Mouse (Mus musculus): ENCODE data around the gene Arhgap18.
A peak's percentile ranks its signal among the peaks of the same experiment; 100 is the strongest.

The Arhgap18 gene

DNA sequence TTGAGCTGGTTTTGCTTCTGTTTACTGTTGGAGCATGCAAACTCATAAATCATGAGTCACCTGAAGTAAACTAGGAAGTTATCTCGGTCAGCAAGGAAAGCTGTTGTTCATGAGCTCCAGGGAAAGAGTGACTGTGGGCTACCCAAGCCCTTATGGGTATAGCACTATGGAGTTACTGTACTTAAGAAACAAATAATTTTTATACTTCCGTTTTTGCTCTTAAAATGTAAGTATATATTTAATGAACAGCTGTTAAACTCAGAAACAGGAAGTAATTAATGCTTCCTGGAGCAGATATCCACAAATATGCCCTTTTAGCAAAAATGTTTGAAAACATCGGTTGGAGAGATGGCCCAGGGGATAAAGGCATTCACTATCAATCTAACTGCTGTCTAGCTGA, 27.4 kb downstream of the Arhgap18 start:
- no peak for DNase-seq

DNA sequence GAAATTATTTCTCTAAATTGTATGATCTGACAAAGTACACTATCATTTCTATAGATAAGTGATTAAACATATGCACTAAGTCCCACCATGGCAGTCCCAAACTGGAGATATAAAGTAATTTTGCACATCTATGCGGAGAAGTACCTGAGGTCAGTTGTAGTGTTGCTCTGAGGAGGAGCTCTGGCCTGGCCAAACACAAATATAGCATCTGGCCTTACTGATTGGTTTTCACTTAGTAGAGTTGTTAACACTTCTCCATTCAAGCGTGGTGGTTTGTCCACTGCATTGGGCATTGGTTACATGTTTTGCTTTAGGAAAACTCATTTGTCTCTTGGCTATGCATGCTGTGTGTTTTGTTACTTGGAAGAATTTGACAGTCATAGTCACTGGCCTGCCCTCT, 36.5 kb downstream of the Arhgap18 start:
- DNase-seq = no peak

GRCm38 (mm10) chr10:26791810-26792209, 38.6 kb downstream of the Arhgap18 start:
- no peak for DNase-seq

- DNase-seq = no peak
These were observed 39.8 kb downstream of the Arhgap18 start for GRCm38 (mm10) chr10:26793013-26793412.

GRCm38 (mm10) chr10:26796432-26797286, 43.4 kb downstream of the Arhgap18 start:
- no peak for DNase-seq

DNA sequence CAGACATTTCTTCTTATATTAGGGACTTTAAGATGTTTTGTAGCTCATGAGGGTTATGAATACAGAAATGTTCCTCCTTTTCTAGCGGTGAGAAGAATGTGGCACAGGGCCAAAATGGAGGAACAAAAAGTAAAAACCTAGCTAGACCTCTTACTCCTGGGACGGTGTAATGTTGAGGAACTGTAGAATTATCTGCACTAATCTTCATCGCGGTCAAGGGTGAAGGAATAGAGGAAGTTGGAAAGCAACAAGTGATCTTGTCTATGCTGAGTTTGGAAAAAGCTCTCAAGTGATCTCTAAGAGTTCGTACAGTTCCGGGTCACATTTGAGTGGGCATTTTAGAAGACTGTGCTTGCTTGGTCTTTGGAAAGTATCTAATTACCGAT, 44.1 kb downstream of the Arhgap18 start:
- no peak for DNase-seq

DNA sequence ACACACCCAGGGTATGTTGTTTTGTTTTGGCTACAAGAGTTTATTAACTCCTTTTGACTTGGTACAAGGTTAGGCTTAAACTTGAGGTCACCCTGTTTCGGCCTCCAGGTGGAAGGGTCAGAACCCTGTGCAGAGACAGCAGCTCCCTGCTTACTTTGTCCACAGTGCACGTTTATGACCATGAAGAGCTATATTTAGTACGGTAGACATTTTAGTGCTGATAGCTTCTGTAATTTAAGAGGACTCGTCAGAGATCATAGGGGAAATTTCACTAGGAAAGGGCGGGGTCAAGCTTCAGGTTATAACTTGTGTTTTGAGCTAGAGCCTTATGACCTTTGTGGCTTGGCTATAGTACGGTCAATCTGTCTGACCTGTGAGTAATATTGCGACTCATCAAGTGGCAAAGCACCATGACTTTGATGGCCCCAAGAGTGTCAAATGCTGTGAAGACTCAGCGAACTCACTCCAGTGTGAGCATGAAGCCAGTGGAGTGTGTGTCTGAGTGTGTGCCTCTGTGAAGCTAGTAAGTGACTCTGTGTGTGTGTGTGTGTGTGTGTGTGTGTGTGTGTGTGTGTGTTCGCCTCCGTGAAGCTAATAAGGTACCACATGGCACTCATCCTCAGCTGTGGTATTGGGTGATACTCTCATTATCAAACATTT, 45.7 kb downstream of the Arhgap18 start:
- no peak for DNase-seq

DNA sequence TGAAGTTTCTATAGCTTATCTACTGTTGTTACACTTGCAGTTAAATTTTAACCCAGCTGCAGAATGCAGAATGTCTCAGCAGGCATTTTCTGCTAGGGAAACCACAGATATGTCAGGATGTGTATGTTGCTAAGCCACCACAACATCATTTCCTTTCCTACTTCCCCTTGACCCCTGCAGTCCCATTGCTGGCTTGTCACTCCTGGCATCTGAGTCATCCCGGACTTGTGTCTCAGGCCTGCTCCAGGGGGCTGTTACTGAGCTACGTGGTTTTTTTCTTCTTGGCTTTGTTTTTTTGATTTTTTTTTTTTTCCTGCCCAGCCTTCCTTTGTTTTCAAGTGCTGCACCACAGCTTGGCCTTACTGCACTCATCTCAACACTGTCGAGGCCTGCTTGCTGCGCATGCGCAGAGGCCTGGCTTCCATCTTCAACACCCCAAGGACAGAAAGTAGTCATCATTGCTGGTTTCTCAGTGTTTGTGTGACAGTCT, 46.4 kb downstream of the Arhgap18 start:
- DNase-seq = peak; percentile 67

GRCm38 (mm10) chr10:26804351-26804983, 51.2 kb downstream of the Arhgap18 start:
- no peak for DNase-seq

- no peak for DNase-seq
These were observed 51.8 kb downstream of the Arhgap18 start for GRCm38 (mm10) chr10:26805007-26805406.

- no peak for DNase-seq
These were observed 52.9 kb downstream of the Arhgap18 start for GRCm38 (mm10) chr10:26806092-26806491.

DNA sequence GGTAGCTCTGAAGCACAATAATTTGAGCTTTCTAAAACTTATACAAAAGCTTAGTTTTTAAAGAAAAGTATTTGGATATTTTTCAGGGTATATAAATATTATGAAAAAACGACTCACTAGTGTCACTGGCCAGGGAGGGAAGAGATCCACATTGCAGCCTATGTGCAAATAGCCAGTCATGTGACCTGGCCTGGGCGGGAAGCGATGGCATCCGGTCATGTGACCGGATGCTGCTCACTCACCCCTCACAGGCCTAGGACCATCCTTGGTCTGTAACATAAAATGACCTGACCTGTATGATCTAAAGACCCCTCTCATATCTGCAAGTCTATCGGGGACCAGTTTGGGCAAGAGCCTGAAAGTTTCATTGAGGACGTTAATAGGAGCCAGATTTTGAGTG, 56.8 kb downstream of the Arhgap18 start:
- no peak for DNase-seq

- DNase-seq = no peak
These were observed 57.6 kb downstream of the Arhgap18 start for GRCm38 (mm10) chr10:26810810-26811209.

- no peak for DNase-seq
These were observed 58.1 kb downstream of the Arhgap18 start for GRCm38 (mm10) chr10:26811342-26811741.

- no peak for DNase-seq
These were observed 62.4 kb downstream of the Arhgap18 start for GRCm38 (mm10) chr10:26815646-26816045.

- no peak for DNase-seq
These were observed 67.1 kb downstream of the Arhgap18 start for GRCm38 (mm10) chr10:26820326-26820725.

DNA sequence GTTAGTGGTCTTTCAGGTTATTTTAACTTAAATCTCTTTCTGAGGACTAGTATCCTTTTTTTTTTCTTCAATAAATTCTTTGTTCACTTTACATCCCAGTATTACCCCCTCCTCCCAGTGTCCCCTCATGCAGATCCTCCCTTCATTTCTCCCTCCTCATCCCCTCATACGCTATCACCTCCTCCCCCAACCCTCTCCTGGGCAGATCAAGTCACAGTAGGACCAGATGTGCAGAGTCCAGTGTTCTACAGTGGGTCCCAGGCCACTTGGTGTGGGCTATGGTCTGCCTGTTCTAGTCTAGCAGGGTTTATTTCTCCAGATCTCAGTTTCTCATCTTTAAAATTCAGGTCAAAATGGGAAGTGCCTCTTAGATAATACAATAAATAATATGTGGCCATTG, 67.7 kb downstream of the Arhgap18 start:
- no peak for DNase-seq

DNA sequence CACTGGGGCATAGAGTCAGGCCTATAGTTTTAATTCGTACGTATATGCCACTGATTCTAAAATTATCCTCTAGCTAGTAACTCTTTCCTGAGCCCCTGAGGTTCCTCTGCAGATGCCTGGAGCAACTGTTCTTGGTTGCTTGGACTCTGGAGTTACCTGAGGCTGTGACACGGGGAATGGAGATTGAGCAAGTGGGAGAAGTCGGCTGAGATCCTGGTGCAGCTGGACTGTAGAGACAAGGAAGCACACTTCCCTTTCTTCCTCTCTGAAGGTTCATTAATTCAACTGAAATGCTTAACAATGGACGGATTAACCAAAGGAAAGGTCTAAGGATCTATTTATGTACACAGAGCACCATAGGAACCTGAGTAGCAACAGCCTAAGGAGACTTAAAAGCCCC, 70.8 kb downstream of the Arhgap18 start:
- no peak for DNase-seq

GRCm38 (mm10) chr10:26825246-26825889, 72.1 kb downstream of the Arhgap18 start:
- no peak for DNase-seq

- DNase-seq = no peak
These were observed 74.1 kb downstream of the Arhgap18 start for GRCm38 (mm10) chr10:26827315-26827714.

DNA sequence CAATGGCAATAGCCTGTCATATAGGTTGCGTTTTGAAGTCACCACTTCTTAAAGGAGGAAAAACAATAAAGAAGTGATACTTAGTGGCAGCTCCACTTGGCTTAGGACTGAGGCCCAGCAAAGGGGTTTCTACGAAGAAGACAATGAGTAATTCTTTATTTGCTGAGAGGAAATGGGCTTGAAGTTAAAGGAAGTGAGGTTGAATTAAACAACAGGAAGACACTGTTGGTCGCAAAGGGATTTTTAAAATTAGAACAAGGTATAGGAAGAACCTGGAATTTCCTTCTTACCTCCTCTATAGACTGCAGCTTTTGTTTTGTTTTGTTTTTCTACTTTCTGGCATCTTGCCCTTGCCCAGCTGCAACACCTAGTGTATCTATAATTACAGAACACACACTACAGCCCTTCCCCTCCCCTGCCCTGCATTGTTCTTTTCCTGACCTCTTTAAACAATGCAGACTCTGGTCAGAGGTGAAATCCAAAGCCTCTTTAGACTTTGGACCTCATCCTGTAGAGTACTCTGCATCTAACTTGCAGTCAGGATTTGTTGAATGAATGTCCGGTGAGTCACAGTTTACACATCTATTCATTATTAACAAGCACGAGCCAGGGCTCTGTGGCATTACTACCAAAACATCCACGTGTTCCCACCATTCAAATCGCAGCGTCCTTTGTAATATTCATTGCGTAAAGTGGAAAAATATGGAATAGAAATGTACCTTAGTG, 75.4 kb downstream of the Arhgap18 start:
- peak; percentile 69 for DNase-seq

DNA sequence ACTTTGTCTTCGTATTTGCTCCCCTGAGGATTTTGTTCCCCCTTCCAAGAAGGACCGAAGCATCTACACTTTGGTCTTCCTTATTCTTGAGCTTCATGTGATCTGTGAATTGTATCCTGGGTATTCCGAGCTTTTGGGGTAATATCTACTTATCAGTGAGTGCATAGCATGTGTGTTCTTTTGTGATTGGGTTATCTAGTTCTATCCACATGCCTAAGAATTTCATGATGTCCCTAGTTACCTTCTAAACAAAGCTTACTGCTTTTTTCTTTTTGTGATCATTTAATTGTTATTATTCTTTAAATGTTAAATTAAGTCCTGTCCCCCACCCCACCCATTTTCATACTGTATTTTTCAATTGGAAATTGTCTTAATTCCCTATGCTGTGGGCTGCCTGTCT, 78.8 kb downstream of the Arhgap18 start:
- DNase-seq = no peak

All from kidney, postnatal 10 days (tissue).